Mouse (Mus musculus) C2C12 (cell line): ENCODE results near the gene Fkbp10. TPM values are rescaled to one million over a fixed set of nuclear protein-coding genes. Genes with fewer than 3 reads are reported as not detected.

Experiments
- H3K27me3 ChIP-seq: one replicate; pipeline ENCODE4 v1.6.1; 2011; ENCODE audit not compliant: control insufficient read depth, insufficient read depth, insufficient read length
- H3K36me3 ChIP-seq: one replicate; pipeline ENCODE4 v1.6.1; 2011; ENCODE audit not compliant: control insufficient read depth, insufficient read depth
- H3K4me3 ChIP-seq: one replicate; pipeline ENCODE4 v1.5.1; 2011; ENCODE audit warnings: mild to moderate bottlenecking, control low read depth; ENCODE audit not compliant: poor library complexity, insufficient read depth, severe bottlenecking
- H3K79me2 ChIP-seq: one replicate; pipeline ENCODE4 v1.6.1; 2011; ENCODE audit not compliant: control insufficient read depth, insufficient read depth
- H3K79me3 ChIP-seq: one replicate; pipeline ENCODE4 v1.6.1; 2011; ENCODE audit warnings: low read depth, control low read depth
- H3ac ChIP-seq: one replicate; pipeline ENCODE3; 2011; ENCODE audit warnings: low read depth; ENCODE audit not compliant: control insufficient read depth, insufficient read length
- CEBPB ChIP-seq: IDR thresholded peaks from one replicate; pipeline ENCODE4 v1.6.1; 2011; ENCODE audit warnings: low read depth, mild to moderate bottlenecking, control low read depth, moderate library complexity
- CTCF ChIP-seq: IDR thresholded peaks from one replicate; pipeline ENCODE4 v1.5.1; 2011; ENCODE audit not compliant: control insufficient read depth, insufficient read depth, insufficient read length
- FOSL1 ChIP-seq: IDR thresholded peaks from one replicate; pipeline ENCODE4 v1.8.0; 2011; ENCODE audit warnings: mild to moderate bottlenecking, low read length; ENCODE audit not compliant: poor library complexity, insufficient read depth, severe bottlenecking
- MAX ChIP-seq: IDR thresholded peaks from one replicate; pipeline ENCODE4 v1.6.1; 2011; ENCODE audit warnings: mild to moderate bottlenecking, control low read depth
- MYOD1 ChIP-seq: IDR thresholded peaks from one replicate; pipeline ENCODE4 v1.6.1; 2011; ENCODE audit warnings: low read depth; ENCODE audit not compliant: control insufficient read depth, insufficient read length
- MYOG ChIP-seq: IDR thresholded peaks from one replicate; pipeline ENCODE4 v1.6.1; 2011; ENCODE audit not compliant: control insufficient read depth, insufficient read length; ENCODE audit errors: extremely low read depth
- USF1 ChIP-seq: IDR thresholded peaks from one replicate; pipeline ENCODE4 v1.6.1; 2011; ENCODE audit warnings: low read depth, mild to moderate bottlenecking, control low read depth, moderate library complexity
- polyA plus RNA-seq: library from polyadenylated mRNA; unstranded; fragments of >200 nt; fragmentation: generic; extraction: Trizol; gene quantifications from one replicate; pipeline ENCODE4 v1.2.1, GENCODE M21; 2012; ENCODE audit warnings: missing spikeins

Gene Fkbp10
- polyA plus RNA-seq, 1 experiment = 250 TPM

DNA sequence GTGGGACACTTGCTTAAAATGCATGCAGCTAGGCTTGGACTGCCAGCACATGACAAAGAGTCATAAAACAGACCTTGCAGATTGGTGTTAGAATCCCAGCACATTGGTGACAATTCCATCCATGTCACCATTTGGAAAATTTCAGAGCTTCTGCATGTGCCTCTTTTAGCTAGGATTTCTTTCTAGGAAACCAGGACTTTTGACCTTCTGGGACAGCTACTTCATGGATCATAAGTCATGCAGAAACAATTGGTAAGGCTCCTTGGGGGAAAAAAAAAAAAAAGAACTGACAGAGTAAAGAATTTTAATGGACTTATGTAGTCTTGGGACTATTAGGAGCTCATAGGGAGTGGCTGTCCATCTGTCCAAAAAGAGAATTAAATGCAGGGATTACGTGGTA lies 22.4 kb downstream of the Fkbp10 start:
- Histone ChIP-seq H3K36me3 (peaks cover 37% of the 10 kb centered on the region), H3K27me3 (no peaks in the 10 kb centered on the region), H3K4me3 (no peak overlapping the region), H3K79me3 (no peaks in the 10 kb centered on the region), H3ac (no peak overlapping the region), H3K79me2 (peaks cover 29% of the 10 kb centered on the region)
- TF ChIP-seq FOSL1 (no peak), MAX (no peak), USF1 (no peak)

GRCm38 (mm10) chr11:100440691-100441522 lies 25.4 kb downstream of the Fkbp10 start:
- Histone ChIP-seq H3K79me2 (peaks cover 29% of the 10 kb centered on the region), H3K4me3 (peak overlapping the region; percentile 60), H3ac (peak overlapping the region; percentile 62), H3K27me3 (no peaks in the 10 kb centered on the region), H3K36me3 (peaks cover 19% of the 10 kb centered on the region), H3K79me3 (no peaks in the 10 kb centered on the region)
- peak; percentile 65 for TF ChIP-seq MAX
- no peak for TF ChIP-seq FOSL1
- no peak for TF ChIP-seq MYOG
- TF ChIP-seq CEBPB = no peak

DNA sequence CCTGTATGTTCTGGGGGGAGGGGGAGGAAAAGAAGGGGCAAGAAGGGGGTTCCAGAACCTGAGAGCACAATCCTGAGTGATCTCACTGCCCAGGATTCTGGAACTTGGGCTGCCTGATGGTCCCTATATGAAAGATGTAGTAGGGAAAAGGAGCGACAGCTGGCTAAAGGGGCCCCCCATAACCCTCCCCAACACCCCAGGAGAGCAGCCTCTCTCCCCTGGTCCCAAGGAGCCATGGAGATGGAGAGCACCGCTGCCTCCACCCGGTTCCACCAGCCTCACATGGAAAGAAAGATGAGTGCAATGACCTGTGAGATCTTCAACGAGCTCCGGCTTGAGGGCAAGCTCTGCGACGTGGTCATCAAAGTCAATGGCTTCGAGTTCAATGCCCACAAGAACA lies 26.3 kb downstream of the Fkbp10 start, which contains the start of the genes Nt5c3b and Klhl10:
Gene Nt5c3b, minus strand, starts transcription at position 12 of the 400 bp plus-strand sequence.
Gene Klhl10, plus strand, starts transcription at position 121 of the 400 bp plus-strand sequence.
- Histone ChIP-seq H3K79me2 (peaks cover 29% of the 10 kb centered on the region), H3ac (peak within 1 kb of the TSS; percentile 62), H3K36me3 (peaks cover 12% of the 10 kb centered on the region), H3K27me3 (no peaks in the 10 kb centered on the region), H3K4me3 (peak within 1 kb of the TSS; percentile 60), H3K79me3 (no peaks in the 10 kb centered on the region)
- TF ChIP-seq USF1 (no peak), FOSL1 (no peak), MYOD1 (no peak), CEBPB (no peak), MAX (no peak), CTCF (no peak), MYOG (no peak)

DNA sequence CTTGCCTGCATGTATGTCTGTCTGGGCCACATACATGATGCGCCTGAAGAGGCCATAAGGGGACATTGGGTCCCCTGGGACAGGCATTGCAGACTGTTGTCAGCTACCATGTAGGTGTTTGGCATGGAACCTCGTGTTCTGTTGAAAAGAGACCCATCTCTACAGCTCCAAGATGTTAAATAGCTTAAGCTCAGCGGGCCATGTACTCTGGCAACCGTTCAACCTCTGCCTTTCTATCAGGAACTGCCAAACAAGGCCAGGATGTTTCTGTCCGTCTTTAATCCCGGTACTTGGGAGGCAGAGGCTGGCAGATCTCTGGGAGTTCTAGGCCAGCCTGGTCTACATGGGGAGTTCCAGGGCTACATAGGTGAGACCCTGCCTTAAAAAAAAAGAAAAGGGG lies 27.1 kb downstream of the Fkbp10 start:
- TF ChIP-seq MYOG = no peak
- TF ChIP-seq FOSL1 = no peak
- no peak for TF ChIP-seq CTCF
- no peak for TF ChIP-seq USF1
- TF ChIP-seq MYOD1 = no peak
- no peak for TF ChIP-seq MAX
- TF ChIP-seq CEBPB = no peak
- Histone ChIP-seq H3K79me3 (no peaks in the 10 kb centered on the region), H3K27me3 (no peaks in the 10 kb centered on the region), H3K36me3 (peaks cover 9% of the 10 kb centered on the region), H3ac (no peak overlapping the region), H3K79me2 (peaks cover 28% of the 10 kb centered on the region), H3K4me3 (no peak overlapping the region)

GRCm38 (mm10) chr11:100457247-100457646 lies 41.8 kb downstream of the Fkbp10 start:
- TF ChIP-seq CTCF (no peak), USF1 (no peak), MYOD1 (no peak), CEBPB (no peak), MYOG (no peak), FOSL1 (no peak), MAX (no peak)
- peaks cover 25% of the 10 kb centered on the region for H3K79me3 ChIP-seq
- H3ac ChIP-seq = no peak overlapping the region
- H3K79me2 ChIP-seq = peaks cover 57% of the 10 kb centered on the region
- H3K4me3 ChIP-seq = no peak overlapping the region
- H3K36me3 ChIP-seq = peaks cover 45% of the 10 kb centered on the region
- H3K27me3 ChIP-seq = no peaks in the 10 kb centered on the region

DNA sequence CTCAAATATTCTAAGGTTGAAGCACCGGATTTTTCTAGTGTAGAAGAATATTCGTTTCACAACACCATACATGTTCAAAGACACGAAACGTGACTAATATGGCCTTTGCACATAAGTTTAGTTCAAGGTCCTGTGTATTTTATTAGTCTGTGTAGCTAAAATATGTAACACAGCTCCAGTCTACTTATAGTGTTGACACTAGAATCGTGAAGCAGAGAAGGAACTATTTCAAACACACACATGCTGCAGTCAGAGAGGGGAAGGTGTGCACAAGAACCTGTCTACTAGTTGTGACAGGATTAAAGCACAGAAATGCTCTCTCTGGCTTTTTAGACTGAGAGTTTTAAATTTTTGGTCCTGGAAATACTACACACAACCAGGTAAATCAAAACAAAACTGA lies 42.2 kb downstream of the Fkbp10 start:
- Histone ChIP-seq H3K4me3 (no peak overlapping the region), H3K79me2 (peaks cover 62% of the 10 kb centered on the region), H3K27me3 (no peaks in the 10 kb centered on the region), H3ac (no peak overlapping the region), H3K79me3 (peaks cover 25% of the 10 kb centered on the region), H3K36me3 (peaks cover 50% of the 10 kb centered on the region)
- TF ChIP-seq CEBPB = no peak
- no peak for TF ChIP-seq MYOG
- no peak for TF ChIP-seq MYOD1
- no peak for TF ChIP-seq FOSL1
- TF ChIP-seq USF1 = no peak
- no peak for TF ChIP-seq MAX
- no peak for TF ChIP-seq CTCF
